Mouse (Mus musculus): ENCODE results near the gene Hltf. TPM values are rescaled to one million over a fixed set of nuclear protein-coding genes. Genes with fewer than 3 reads are reported as not detected.
"Not testable (repeated sequence)": the region's sequence is repeated elsewhere in the genome, so short reads cannot be mapped to it uniquely, and the experiment has no call there.

The Hltf gene
- 22.9 and 23.3 TPM in 2 replicates for polyA plus RNA-seq (2014; fragmentation: Nextera tagmentation; extraction: Ambion mirVana)

DNA sequence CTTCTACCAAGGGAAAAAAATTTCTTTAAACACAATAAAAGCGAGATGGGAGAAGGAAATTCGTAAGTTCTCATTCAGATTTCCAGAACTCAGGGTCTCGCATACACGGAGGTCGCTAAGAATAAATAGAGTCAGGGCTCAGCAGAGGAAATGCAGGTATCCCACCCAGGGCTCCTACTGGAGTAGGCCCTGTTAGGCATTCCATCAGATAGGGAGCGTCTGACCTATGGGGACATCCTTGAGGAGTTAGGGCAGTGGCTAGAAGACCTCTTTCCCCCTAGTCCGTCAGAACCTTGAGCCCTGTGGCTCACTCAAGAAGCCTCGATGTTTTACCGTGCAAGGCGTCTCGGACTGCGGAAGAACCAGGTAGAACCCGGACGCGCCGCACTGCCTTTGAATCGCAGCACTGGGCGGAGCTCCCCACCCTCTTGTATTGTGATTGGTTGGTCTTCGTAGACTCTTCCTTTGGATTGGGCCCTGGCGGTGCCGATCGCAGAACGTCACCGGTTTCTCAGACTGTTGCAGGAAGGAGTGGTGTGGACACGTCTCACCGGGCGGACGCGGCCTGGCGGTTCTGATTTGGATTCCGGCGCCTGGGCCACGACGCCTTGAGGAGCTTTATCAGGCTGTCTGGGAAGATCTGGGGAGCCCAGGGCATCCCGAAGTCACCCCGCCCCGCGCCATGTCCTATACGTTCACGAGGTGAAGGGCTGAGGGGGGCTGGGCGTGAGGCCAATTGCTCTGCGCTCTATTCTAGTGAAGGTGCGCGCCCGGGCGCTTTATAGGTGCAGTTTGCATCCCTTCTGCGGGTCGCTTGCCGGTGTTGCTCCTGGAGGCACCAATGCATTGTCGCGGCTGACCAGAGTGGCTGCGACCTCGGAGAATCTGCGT lies at the start of gene Hltf:
Gene Hltf (plus strand): TSS at position 506 of the 891 bp plus-strand sequence.
- H3K36me3 ChIP-seq (ENCODE audit: control insufficient read depth, insufficient read depth, low read length): peaks cover 4% of the 10 kb centered on the region
- H3K4me1 ChIP-seq (ENCODE audit: control insufficient read depth, insufficient read depth, low read length): peaks cover 5% of the 10 kb centered on the region; the same call in 1 of the 2 replicates
- WGBS: under 1% methylated on average over 53 of the region's 54 CpGs
- H3K27me3 ChIP-seq (ENCODE audit: control insufficient read depth, insufficient read depth, low read length): no peaks in the 10 kb centered on the region
- H3K4me2 ChIP-seq (replicated peaks; ENCODE audit: low read depth, low read length): peak within 1 kb of the TSS; percentile 59
- peak; percentile 100 for ATAC-seq (ENCODE audit: insufficient number of reproducible peaks, insufficient read depth, low FRiP score, low read depth)
- H3K27ac ChIP-seq (ENCODE audit: low read length): peak within 1 kb of the TSS; percentile 33; the same call in 1 of the 2 replicates
- no peaks in the 10 kb centered on the region for H3K9me3 ChIP-seq (ENCODE audit: control insufficient read depth, low read depth, low read length)
- peak within 1 kb of the TSS; percentile 70 for H3K4me3 ChIP-seq (ENCODE audit: low read depth, low read length)
- H3K9ac ChIP-seq (replicated peaks; ENCODE audit: low read depth, low read length): peak within 1 kb of the TSS; percentile 50

DNA sequence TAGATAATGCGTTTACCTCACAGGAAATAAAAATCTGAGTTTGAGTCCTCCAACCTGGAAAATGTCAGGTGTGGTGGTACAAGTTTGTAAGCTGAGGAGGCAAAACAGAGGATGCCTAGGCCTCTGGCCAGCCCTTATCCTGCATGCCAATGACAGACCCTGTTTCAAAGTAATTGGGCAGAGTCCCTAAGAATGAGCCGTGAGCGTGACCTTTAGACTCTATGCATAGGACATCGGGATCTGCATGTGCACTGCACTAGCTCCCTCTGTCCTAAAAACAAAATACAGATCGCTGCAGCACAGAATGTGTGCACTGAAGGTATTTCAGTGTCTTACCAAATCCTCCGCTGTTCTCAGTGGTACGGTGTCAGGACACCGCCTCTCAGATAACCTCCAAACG lies 47.1 kb upstream of the Hltf start:
- no peaks in the 10 kb centered on the region for H3K9me3 ChIP-seq (ENCODE audit: control insufficient read depth, low read depth, low read length)
- H3K36me3 ChIP-seq (ENCODE audit: control insufficient read depth, insufficient read depth, low read length): 0 out of 2 replicates have a peak, but pooled peaks cover 10% of the 10 kb centered on the region
- H3K9ac ChIP-seq (replicated peaks; ENCODE audit: low read depth, low read length): no peak overlapping the region
- ATAC-seq (ENCODE audit: insufficient number of reproducible peaks, insufficient read depth, low FRiP score, low read depth): no peak
- H3K27me3 ChIP-seq (ENCODE audit: control insufficient read depth, insufficient read depth, low read length): no peaks in the 10 kb centered on the region
- H3K4me3 ChIP-seq (ENCODE audit: low read depth, low read length): no peak overlapping the region
- H3K4me1 ChIP-seq (ENCODE audit: control insufficient read depth, insufficient read depth, low read length): no peaks in the 10 kb centered on the region
- WGBS: 86% methylated on average over 9 of the region's 9 CpGs
- no peak overlapping the region for H3K4me2 ChIP-seq (replicated peaks; ENCODE audit: low read depth, low read length)
- no peak overlapping the region for H3K27ac ChIP-seq (ENCODE audit: low read length)

DNA sequence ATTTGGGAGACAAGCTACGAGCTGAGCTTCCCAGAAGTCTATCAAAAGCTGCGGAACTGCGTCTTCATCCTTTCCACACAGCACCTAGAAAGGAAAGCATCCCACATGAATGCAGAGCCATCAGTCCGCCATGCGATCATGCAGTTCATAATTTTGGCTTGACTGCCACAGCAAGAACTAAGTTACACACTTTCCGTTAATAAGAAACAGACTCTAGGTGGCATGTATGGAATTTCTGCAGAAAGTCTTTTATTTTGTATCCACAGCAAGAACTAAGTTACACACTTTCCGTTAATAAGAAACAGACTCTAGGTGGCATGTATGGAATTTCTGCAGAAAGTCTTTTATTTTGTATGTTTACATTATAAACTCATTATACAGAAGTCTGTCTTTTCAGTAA lies 46.7 kb upstream of the Hltf start:
- 67% methylated on average over 7 of the region's 7 CpGs for WGBS
- H3K36me3 ChIP-seq (ENCODE audit: control insufficient read depth, insufficient read depth, low read length): 0 out of 2 replicates have a peak, but pooled peaks cover 10% of the 10 kb centered on the region
- not testable (repeated sequence) for H3K9me3 ChIP-seq (ENCODE audit: control insufficient read depth, low read depth, low read length); H3K4me1 ChIP-seq (ENCODE audit: control insufficient read depth, insufficient read depth, low read length); H3K9ac ChIP-seq (replicated peaks; ENCODE audit: low read depth, low read length); H3K27ac ChIP-seq (ENCODE audit: low read length); H3K4me3 ChIP-seq (ENCODE audit: low read depth, low read length); H3K27me3 ChIP-seq (ENCODE audit: control insufficient read depth, insufficient read depth, low read length); H3K4me2 ChIP-seq (replicated peaks; ENCODE audit: low read depth, low read length); ATAC-seq (ENCODE audit: insufficient number of reproducible peaks, insufficient read depth, low FRiP score, low read depth)

DNA sequence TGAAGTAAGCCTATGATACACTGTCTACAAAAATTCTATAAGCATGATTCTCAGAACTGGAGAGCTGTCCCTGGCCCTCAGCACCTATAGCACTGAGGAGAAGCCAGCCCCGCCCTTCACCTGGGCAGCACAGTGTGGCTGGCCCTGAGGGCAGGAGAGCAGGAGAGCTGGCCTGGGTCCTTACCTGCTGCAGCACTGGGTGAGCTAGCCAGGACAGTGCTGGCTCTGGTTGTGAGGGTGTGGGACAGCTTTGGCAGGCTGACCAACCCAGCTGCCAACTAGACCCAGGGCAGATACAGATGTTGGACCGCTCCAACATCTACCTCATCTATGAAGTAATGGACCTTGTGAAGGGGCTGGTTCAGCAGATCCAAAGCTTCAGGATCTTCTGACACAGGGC lies 43.2 kb upstream of the Hltf start:
- WGBS: 95% methylated on average over 2 of the region's 2 CpGs
- Histone ChIP-seq H3K4me3 (ENCODE audit: low read depth, low read length) (no peak overlapping the region), H3K27me3 (ENCODE audit: control insufficient read depth, insufficient read depth, low read length) (no peaks in the 10 kb centered on the region), H3K9me3 (ENCODE audit: control insufficient read depth, low read depth, low read length) (no peaks in the 10 kb centered on the region), H3K9ac (replicated peaks; ENCODE audit: low read depth, low read length) (no peak overlapping the region), H3K4me2 (replicated peaks; ENCODE audit: low read depth, low read length) (no peak overlapping the region), H3K27ac (ENCODE audit: low read length) (no peak overlapping the region), H3K36me3 (ENCODE audit: control insufficient read depth, insufficient read depth, low read length) (peaks cover 13% of the 10 kb centered on the region; the same call in 1 of the 2 replicates), H3K4me1 (ENCODE audit: control insufficient read depth, insufficient read depth, low read length) (no peaks in the 10 kb centered on the region)
- no peak; the same call in 1 of the 2 replicates for ATAC-seq (ENCODE audit: insufficient number of reproducible peaks, insufficient read depth, low FRiP score, low read depth)

DNA sequence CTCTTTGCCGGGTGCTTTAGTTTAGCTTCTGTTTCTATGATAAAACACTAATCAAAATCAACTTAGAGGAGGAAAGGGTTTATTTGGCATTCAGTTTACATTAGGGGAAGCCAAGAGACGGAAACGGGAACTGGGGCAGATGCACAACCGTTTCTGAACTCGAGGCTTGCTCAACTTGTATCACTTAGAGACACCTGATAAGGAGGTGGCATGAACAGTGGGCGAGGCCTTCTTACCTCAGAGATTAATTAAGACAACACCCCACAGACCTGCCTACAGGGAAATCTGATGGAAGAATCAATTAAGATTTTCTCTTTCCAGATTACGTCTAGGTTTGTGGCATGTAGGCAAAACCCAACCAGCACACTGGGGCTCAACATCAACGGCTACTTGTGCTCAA lies 39.5 kb upstream of the Hltf start:
- Histone ChIP-seq H3K27me3 (ENCODE audit: control insufficient read depth, insufficient read depth, low read length) (no peaks in the 10 kb centered on the region), H3K9ac (replicated peaks; ENCODE audit: low read depth, low read length) (no peak overlapping the region), H3K4me3 (ENCODE audit: low read depth, low read length) (no peak overlapping the region), H3K4me2 (replicated peaks; ENCODE audit: low read depth, low read length) (no peak overlapping the region), H3K27ac (ENCODE audit: low read length) (no peak overlapping the region), H3K4me1 (ENCODE audit: control insufficient read depth, insufficient read depth, low read length) (no peaks in the 10 kb centered on the region), H3K36me3 (ENCODE audit: control insufficient read depth, insufficient read depth, low read length) (peaks cover 16% of the 10 kb centered on the region; the same call in 1 of the 2 replicates), H3K9me3 (ENCODE audit: control insufficient read depth, low read depth, low read length) (no peaks in the 10 kb centered on the region)
- 81% methylated on average over 8 of the region's 8 CpGs for WGBS
- ATAC-seq (ENCODE audit: insufficient number of reproducible peaks, insufficient read depth, low FRiP score, low read depth): no peak

DNA sequence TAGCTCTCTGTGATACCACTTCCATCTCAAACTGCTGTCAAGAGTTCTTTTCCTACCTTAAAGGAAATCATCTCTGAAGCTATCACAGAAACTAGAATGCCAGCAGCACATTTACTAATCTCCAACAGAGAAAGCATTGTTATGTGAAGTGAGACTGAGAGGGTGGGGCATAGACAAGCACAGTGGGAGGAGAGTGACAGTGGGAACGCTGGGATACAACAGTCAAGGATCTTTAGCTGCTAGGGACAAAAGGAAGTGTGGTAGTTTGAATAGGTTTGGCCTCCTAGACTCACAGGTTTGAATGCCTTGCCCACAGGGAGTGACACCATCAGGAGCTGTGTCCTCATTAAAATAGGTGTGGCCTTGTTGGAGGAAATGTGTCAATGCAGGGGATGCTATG lies 33.8 kb upstream of the Hltf start:
- Histone ChIP-seq H3K27ac (ENCODE audit: low read length) (no peak overlapping the region), H3K9ac (replicated peaks; ENCODE audit: low read depth, low read length) (no peak overlapping the region), H3K4me1 (ENCODE audit: control insufficient read depth, insufficient read depth, low read length) (no peaks in the 10 kb centered on the region), H3K4me2 (replicated peaks; ENCODE audit: low read depth, low read length) (no peak overlapping the region), H3K27me3 (ENCODE audit: control insufficient read depth, insufficient read depth, low read length) (no peaks in the 10 kb centered on the region), H3K36me3 (ENCODE audit: control insufficient read depth, insufficient read depth, low read length) (peaks cover 7% of the 10 kb centered on the region; the same call in 1 of the 2 replicates), H3K4me3 (ENCODE audit: low read depth, low read length) (no peak overlapping the region), H3K9me3 (ENCODE audit: control insufficient read depth, low read depth, low read length) (no peaks in the 10 kb centered on the region)
- WGBS: 59% methylated on average over 1 of the region's 1 CpGs
- no peak for ATAC-seq (ENCODE audit: insufficient number of reproducible peaks, insufficient read depth, low FRiP score, low read depth)

DNA sequence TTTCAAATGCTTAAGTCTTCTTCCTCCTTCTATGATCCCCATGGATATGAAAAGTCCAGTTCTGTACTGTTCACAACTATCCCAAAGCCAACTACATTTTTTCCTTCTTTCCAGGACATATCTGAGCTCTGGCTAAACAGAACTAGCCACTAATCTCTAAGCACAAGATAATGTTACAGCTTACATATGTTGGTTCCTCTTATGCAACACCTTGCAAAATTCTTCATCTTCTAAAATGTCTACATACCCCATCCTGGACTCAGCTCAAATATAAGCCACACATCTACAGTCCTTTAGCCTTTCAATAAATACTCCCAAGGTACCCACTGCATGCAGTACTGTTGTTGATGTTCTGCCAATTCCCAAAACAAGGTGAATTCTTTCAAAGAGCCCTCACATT lies 31.1 kb upstream of the Hltf start:
- Histone ChIP-seq H3K27me3 (ENCODE audit: control insufficient read depth, insufficient read depth, low read length) (no peaks in the 10 kb centered on the region), H3K4me2 (replicated peaks; ENCODE audit: low read depth, low read length) (no peak overlapping the region), H3K9me3 (ENCODE audit: control insufficient read depth, low read depth, low read length) (no peaks in the 10 kb centered on the region), H3K4me1 (ENCODE audit: control insufficient read depth, insufficient read depth, low read length) (no peaks in the 10 kb centered on the region), H3K36me3 (ENCODE audit: control insufficient read depth, insufficient read depth, low read length) (peaks cover 7% of the 10 kb centered on the region; the same call in 1 of the 2 replicates), H3K4me3 (ENCODE audit: low read depth, low read length) (no peak overlapping the region), H3K9ac (replicated peaks; ENCODE audit: low read depth, low read length) (no peak overlapping the region), H3K27ac (ENCODE audit: low read length) (no peak overlapping the region)
- ATAC-seq (ENCODE audit: insufficient number of reproducible peaks, insufficient read depth, low FRiP score, low read depth): no peak

DNA sequence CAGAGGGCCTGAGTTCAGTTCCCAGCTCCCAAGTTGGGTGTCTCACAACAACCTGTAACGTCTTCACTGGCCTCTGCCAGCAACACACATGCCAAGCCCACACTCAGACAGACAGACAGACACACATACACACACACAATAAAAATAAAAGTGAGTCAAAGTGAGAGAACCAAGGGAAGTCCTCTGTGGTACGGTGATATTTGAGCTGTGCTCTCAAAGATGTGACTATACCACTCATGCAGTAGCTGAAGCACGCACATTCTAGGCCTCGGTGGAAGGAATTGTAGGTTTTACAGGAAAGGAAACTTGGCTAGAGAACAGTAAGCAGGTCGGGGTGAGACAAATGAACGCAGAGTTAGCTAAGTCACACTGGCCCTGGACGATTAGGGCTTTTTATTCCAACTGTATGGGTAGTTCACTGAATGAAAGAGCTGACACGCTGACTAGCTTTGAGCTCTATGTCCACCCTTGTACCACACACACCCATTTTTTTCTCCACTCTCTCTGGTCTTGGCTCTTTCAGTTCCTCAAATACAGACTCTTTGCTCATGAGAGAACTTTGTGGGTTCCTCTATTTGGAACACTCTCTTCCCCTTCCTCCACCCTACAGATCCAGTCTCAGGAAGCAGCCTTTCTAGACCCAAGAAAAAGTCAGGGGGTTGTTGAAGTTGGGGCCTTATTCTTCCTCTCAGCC lies 30.5 kb upstream of the Hltf start:
- no peak overlapping the region for H3K27ac ChIP-seq (ENCODE audit: low read length)
- H3K9ac ChIP-seq (replicated peaks; ENCODE audit: low read depth, low read length): no peak overlapping the region
- 89% methylated on average over 8 of the region's 8 CpGs for WGBS
- no peak for ATAC-seq (ENCODE audit: insufficient number of reproducible peaks, insufficient read depth, low FRiP score, low read depth)
- H3K36me3 ChIP-seq (ENCODE audit: control insufficient read depth, insufficient read depth, low read length): peaks cover 7% of the 10 kb centered on the region; the same call in 1 of the 2 replicates
- no peak overlapping the region for H3K4me3 ChIP-seq (ENCODE audit: low read depth, low read length)
- no peaks in the 10 kb centered on the region for H3K9me3 ChIP-seq (ENCODE audit: control insufficient read depth, low read depth, low read length)
- H3K4me2 ChIP-seq (replicated peaks; ENCODE audit: low read depth, low read length): no peak overlapping the region
- no peaks in the 10 kb centered on the region for H3K4me1 ChIP-seq (ENCODE audit: control insufficient read depth, insufficient read depth, low read length)
- H3K27me3 ChIP-seq (ENCODE audit: control insufficient read depth, insufficient read depth, low read length): no peaks in the 10 kb centered on the region

Measured in stomach, embryonic 14.5 days (tissue).